Mouse (Mus musculus) retina, embryonic 14.5 days (tissue): ENCODE measurements around the gene Znrd1as.

ENCODE experiments used
- DNase-seq: peaks from one replicate; pipeline ENCODE4 v3.0.0-alpha.2; 2015; ENCODE audit warnings: low spot score

Znrd1as gene

GRCm38 (mm10) chr17:36957999-36958743 lies at the start of gene Znrd1as, which contains the start of gene Znrd1:
Znrd1as (plus strand) TSS chr17:36958592.
Znrd1 (minus strand) TSS chr17:36958559.
- DNase-seq = peak; percentile 99

- no peak for DNase-seq
Observed at GRCm38 (mm10) chr17:36909802-36910201, 48.6 kb upstream of the Znrd1as start.

- no peak for DNase-seq
Observed at GRCm38 (mm10) chr17:36912031-36912430, 46.4 kb upstream of the Znrd1as start.

GRCm38 (mm10) chr17:36914108-36914507 lies 44.3 kb upstream of the Znrd1as start:
- peak; percentile 88 for DNase-seq

- DNase-seq = peak; percentile 76
Observed at GRCm38 (mm10) chr17:36915076-36915475, 43.3 kb upstream of the Znrd1as start.

- DNase-seq = no peak
Observed at GRCm38 (mm10) chr17:36920239-36920638, 38.2 kb upstream of the Znrd1as start.

GRCm38 (mm10) chr17:36922715-36923114 lies 35.7 kb upstream of the Znrd1as start:
- DNase-seq = no peak

- DNase-seq = no peak
Observed at GRCm38 (mm10) chr17:36923491-36923890, 34.9 kb upstream of the Znrd1as start.

- no peak for DNase-seq
Observed at GRCm38 (mm10) chr17:36927496-36928120, 30.8 kb upstream of the Znrd1as start.

GRCm38 (mm10) chr17:36929236-36929932 lies 29.0 kb upstream of the Znrd1as start:
- DNase-seq = no peak

- no peak for DNase-seq
Observed at GRCm38 (mm10) chr17:36930233-36930632, 28.2 kb upstream of the Znrd1as start.

- DNase-seq = no peak
Observed at GRCm38 (mm10) chr17:36931130-36931529, 27.3 kb upstream of the Znrd1as start.

GRCm38 (mm10) chr17:36931806-36932205 lies 26.6 kb upstream of the Znrd1as start:
- no peak for DNase-seq

GRCm38 (mm10) chr17:36938056-36938455 lies 20.3 kb upstream of the Znrd1as start:
- no peak for DNase-seq

GRCm38 (mm10) chr17:36942391-36942790 lies 16.0 kb upstream of the Znrd1as start:
- DNase-seq = no peak

GRCm38 (mm10) chr17:36942791-36943471 lies 15.5 kb upstream of the Znrd1as start, which contains the start of gene Rnf39:
Rnf39 (plus strand) TSS chr17:36942918.
- DNase-seq = peak; percentile 7

GRCm38 (mm10) chr17:36943691-36944090 lies 14.7 kb upstream of the Znrd1as start:
- peak; percentile 3 for DNase-seq

GRCm38 (mm10) chr17:36944121-36944775 lies 14.1 kb upstream of the Znrd1as start:
- DNase-seq = peak; percentile 44

- DNase-seq = peak; percentile 77
Observed at GRCm38 (mm10) chr17:36947051-36947819, 11.2 kb upstream of the Znrd1as start.

- no peak for DNase-seq
Observed at GRCm38 (mm10) chr17:36948286-36948685, 10.1 kb upstream of the Znrd1as start.

- DNase-seq = no peak
Observed at GRCm38 (mm10) chr17:36949265-36949664, 9.1 kb upstream of the Znrd1as start.
